Mouse (Mus musculus) kidney, adult 2 months (tissue): Measurements from ENCODE around the gene Acap1.

Source experiments
- CTCF ChIP-seq: fragments of 200-500 bp; conservative IDR thresholded peaks from 2 replicates; pipeline ENCODE4 v1.5.1; 2011; ENCODE audit warnings: low read depth, mild to moderate bottlenecking, control low read depth, low read length, moderate library complexity, mixed read lengths; ENCODE audit not compliant: insufficient read depth, insufficient read length
- POLR2A ChIP-seq: fragments of 200-500 bp; IDR thresholded peaks from one replicate; pipeline ENCODE4 v1.6.1; 2011; ENCODE audit warnings: low read depth, low read length, control low read depth

- no peak for TF ChIP-seq CTCF
- TF ChIP-seq POLR2A: no peak
These were observed 59.9 kb downstream of the Acap1 start for GRCm38 (mm10) chr11:69835326-69835965.
